Mouse (Mus musculus): ENCODE results near the gene Klrg2. TPM values are rescaled to one million over a fixed set of nuclear protein-coding genes. Genes with fewer than 3 reads are reported as not detected.

Klrg2 gene
- not detected for total RNA-seq (2023)

GRCm38 (mm10) chr6:38636852-38637618, at the start of gene Klrg2:
Klrg2 (minus strand) TSS chr6:38637242.

GRCm38 (mm10) chr6:38662714-38663615, 25.9 kb upstream of the Klrg2 start, which contains the start of gene Clec2l:
Clec2l (plus strand) TSS chr6:38663069.

Other genes starting within 250 kb of the Klrg2 start
- 47.5 TPM for gene Ubn2, start 203.3 kb downstream of the Klrg2 start, total RNA-seq (2023)
- 23.3 TPM for gene Fmc1, start 103.7 kb downstream of the Klrg2 start, total RNA-seq (2023)
- gene Luc7l2, start 85.9 kb downstream of the Klrg2 start, total RNA-seq (2023) = 442 TPM
- not detected for gene Clec2l, start 25.8 kb upstream of the Klrg2 start, total RNA-seq (2023)
- 0.76 TPM for gene Tbxas1, start 238.2 kb upstream of the Klrg2 start, total RNA-seq (2023)
- 34.1 TPM for gene Hipk2, start 238.9 kb upstream of the Klrg2 start, total RNA-seq (2023)